Mouse (Mus musculus) thymus, postnatal 10 days (tissue): ENCODE measurements around the gene Coq10b.
"Not testable (repeated sequence)": the region's sequence is repeated elsewhere in the genome, so short reads cannot be mapped to it uniquely, and the experiment has no call there.

Source experiments
- DNase-seq, 2 experiments: peaks; one replicate each; pipeline ENCODE4 v3.0.0; 2021; ENCODE audit warnings: low spot score in 2 of 2

Coq10b gene

DNA sequence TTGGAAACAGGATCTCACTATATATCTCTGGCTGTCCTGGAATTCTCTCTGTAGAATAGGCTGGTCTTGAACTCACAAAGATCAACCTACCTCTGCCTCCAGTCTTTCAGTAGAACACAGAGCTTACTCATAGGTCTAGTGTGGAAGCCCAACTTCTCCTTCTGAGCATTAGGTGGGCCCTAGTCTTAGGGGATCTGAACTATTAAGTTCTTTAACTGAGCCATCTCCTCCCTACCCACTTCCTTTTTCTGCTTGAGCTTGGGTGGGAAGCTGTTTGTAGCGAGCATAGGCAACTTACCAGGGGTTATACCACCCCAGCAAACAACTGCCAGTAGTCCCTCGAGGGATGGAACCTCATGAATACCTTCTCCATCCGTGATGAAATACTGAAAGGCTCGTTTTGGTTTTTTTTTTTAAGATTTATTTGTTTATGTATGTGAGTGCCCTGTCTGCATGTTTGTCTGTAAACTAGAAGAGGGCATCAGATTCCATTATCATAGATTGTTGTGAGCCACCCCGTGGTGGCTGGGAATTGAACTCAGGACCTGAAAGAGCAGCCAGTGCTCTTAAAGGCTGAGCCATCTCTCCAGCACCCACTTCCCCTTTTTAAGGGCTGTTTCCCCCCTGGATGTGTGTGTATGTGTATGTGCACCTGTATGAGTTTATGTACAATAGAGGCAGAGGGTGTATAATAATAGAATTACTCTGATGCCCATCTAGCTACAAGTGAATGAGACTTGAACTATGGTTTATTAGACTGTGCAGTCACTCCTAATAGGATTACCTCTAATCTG lies 2.9 kb downstream of the Coq10b start:
- no peak for DNase-seq

DNA sequence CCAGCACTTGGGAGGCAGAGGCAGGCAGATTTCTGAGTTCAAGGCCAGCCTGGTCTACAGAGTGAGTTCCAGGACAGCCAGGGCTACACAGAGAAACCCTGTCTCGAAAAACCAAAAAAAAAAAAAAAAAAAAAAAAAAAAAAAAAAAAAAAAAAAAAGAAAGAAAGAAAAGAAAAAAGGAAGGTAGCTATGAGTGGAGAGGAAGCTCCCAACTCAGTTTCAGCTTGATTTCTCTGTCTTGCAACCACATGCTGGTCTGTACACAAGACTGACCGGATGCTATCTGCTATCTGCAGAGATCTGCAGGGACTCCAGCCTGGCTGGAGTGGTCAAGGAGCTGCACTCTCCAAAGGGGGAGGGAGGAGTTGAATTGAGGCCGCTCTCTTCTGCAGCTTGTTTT lies 5.8 kb downstream of the Coq10b start:
- not testable (repeated sequence) for DNase-seq

DNA sequence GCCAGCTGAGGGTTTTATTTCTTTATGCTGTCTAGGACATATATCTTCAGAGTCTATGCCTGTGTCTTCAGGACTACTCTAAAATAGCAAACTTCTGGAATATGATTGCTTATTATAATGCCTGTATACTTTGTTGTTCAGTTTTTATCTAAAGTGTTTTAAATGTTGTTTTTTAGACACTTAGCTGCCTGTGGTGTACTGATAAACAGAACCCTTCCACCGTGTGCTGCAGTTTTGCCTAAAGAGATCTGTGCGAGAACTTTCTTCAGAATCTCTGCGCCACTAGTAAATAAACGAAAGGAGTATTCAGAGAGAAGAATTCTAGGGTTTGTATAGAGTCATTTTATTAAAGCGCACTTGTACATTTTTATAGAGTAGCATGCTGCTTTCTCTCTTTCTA lies 8.5 kb downstream of the Coq10b start:
- no peak for DNase-seq

DNA sequence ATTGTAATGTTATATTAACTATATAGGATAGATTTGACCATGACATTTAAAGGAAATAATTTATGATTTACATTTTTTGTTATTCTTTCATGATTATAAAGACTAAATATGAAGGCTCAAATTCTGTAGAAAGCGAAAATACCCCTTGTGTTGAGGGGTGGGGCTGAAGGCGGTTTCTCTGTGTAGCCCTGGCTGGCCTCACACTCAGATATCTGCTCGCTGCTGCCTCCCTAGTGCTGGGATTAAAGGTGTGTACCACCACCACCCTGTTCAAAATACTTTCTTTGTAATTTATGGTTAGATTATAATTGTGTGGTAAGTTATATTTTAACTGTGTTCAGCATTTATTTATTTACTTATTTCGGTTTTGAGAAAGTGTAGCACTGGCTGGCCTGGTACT lies 9.2 kb downstream of the Coq10b start:
- no peak for DNase-seq

DNA sequence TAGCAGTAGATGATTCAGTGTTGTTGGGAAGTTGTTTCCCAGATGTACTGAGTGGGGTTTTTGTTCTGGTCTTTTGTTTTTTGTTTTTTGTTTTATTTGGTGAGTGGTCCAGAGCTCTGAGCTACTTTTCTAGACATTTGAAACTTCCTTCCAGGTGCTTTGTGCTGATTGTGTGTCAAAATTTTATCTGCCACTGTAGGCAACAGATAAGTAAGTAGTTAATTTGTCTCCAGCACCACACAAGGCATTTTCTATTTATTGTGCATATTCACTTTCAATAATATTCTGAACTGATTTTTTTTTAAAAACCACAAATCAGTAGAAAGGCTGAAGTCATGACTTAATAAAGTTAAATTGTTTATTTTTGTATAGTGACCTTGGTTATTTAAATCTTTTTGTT lies 19.8 kb downstream of the Coq10b start:
- DNase-seq = not testable (repeated sequence)

DNA sequence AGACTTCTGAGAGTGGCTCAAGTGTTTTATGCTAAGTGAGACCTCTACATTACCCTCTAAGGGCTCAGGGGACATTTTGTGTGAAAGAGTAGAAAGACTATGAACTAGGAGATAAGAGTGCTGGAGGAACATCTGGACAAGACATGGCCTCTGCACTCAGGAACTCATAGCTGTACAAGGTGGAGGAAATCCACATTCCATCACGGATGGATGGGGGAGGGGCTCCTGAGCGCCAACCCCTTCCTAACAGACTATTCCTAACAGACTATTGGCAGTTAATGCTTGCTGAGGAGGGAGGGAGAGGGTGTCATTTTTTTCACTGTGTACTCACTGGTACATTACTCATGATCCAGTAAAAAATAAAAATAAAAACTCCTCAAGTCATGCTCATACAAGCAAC lies 22.2 kb downstream of the Coq10b start:
- no peak for DNase-seq

DNA sequence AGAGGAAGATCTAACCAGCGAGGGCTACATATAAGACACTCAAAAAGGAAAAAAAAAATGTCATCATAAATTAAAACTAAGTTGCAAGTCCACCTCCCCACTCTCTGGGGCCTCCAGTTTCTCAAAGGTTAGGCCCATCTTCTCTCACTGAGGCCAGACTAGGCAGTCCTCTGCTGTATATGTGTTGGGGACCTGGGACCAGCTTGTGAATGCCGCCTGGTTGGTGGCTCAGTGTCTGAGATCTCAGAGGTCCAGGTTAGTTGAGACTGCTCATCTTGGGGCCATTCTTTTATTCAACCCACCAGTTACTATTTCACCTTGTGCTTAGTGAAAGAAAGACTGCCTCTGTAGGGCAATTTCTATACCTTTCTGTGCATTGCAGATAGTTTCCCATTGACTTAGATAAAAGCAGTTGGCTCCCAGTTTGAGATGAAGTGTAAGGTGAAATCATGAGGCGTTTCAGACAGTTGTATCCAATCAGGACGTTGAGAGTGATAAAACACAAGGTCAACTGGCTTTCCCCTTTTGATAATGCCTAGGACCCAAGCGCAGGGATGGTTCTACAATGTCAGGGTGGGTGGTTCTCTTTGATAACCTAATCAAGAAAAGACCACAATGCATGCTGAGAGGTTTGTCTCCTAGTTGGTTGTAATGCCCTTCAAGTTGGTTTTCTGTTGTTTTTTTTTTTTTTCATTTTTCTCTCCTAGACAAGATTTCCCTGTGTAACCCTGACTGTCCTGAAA lies 23.3 kb downstream of the Coq10b start:
- no peak for DNase-seq

DNA sequence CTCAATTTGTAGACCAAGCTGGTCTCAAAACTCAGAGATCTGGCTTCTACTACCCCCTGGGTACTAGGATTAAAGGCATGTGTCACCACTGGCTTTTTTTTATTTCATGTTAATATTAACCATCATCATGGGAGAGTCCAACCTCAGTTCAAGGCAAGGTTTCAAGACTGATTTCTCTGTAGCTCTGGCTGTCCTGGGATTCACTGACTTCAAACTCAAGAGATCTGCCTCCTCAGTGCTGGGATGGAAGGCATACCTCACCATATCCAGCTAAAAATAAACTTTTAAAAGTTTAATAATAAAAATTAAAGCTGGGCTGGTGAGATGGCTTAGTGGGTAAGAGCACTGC lies 23.8 kb downstream of the Coq10b start:
- no peak for DNase-seq

DNA sequence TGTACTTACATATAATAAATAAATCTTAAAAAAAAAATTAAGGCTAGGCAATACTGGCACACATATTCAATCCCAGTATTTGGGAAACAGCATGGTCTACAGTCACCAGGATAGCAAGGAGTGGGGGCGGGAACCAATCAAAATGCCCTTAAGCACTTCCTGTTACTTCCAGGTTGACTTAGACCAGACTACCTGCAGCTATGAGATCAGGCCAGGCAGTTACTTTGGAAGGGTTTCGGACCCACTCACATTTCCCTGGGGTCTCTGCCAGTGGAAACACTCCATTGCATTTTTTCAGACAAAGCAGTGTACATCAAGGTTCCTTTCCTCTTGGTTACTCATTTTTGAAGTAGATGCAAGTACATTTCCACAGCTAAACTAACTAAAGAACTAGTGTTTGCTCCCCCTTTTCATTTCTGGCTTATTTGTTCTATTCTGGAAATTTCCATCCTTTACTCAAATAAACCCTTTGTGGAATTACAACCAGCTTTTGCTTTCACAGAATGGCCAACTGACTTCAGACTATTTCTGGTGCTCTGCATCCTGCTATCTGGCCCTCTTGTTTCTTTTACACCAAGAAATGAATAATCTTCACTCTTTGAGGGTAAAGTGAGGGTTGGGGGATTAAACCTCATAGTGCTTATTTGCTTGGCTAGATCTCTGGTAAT lies 24.4 kb downstream of the Coq10b start:
- DNase-seq = no peak

DNA sequence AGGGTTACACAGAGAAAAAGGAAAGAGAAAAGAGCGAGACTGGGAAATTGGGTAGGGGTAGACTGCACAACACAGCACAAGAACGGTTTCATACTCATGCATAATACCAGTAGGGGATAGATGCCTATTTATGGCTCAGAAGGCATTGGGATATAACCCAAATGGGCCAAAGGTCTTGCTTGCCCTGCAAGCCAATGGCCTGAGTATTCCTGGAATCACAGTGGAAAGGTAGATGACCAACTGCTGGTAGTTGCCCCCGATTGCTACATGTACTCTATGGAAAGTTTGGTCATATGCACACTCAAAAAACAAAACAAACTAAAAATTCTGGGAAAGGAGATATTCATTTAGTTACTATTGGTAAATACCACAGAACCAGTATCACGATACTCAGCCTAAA lies 27.1 kb downstream of the Coq10b start:
- DNase-seq = no peak

DNA sequence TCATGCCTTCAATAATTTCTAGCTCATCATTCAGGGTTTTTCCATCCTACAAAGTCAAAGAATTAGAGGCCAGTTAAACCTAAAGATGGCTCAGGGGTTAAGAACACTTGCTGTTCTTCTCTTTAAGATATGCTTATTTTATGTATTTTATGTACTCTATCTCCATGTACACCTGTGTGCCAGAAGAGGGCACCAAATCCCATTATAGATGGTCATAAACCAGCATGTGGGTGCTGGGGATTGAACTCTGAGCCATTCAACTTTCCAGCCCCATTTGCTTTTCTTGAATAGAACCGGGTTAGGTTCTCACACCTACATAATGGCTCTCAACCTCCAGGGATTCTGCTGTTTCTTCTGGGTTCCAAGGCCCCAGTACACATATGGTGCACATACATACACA lies 29.5 kb downstream of the Coq10b start:
- no peak for DNase-seq

DNA sequence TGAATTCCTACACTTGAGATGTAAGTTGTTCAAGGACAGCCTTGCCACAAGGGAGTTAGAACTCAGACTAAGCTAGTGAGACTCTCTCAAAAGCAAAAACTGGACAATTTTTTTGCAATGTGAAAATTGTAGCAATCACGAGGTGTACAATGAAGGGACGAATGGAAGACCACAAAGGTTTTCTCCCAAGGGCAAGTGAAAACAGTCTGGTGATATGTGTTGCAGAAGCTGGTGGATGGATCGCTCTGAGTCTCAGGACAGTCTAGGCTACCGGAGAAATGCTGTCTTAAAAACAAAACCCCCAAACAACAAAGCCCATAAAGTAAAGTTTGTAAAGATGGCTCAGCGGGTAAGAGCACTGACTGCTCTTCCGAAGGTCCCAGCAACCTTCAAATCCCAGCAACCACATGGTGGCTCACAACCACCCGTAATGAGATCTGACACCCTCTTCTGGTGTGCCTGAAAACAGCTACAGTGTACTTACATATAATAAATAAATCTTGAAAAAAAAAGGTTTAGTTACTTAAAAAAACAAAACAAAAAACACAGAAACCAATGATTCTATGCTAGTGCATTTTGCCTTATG lies 33.3 kb downstream of the Coq10b start:
- DNase-seq = no peak

DNA sequence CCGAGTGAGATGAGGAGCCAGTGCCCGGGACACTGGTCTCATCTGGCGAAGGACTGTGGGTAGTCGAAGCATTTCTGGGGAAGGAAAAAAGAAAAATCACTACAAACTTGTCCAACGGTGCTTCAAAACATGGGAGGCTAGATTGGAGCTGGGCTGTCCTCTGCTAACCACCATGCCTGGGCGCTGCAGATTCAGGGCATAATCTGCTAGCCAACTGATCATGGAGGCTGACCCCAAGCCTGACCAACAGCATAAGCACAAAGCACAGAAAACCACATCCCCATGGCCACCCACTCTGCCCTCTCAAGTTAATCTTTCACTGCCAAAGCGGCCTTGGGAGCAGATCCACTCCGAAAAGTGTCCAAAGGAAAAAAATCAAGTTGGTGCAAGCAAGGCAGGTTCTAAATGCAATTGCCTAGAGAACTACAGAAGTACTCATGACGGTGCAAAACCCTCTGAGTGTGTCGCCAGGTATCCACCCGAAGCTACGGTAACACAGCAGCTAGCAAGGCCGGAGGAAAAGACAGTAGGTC lies 34.4 kb downstream of the Coq10b start:
- DNase-seq = peak in 1 of 2 experiments; percentile 4

DNA sequence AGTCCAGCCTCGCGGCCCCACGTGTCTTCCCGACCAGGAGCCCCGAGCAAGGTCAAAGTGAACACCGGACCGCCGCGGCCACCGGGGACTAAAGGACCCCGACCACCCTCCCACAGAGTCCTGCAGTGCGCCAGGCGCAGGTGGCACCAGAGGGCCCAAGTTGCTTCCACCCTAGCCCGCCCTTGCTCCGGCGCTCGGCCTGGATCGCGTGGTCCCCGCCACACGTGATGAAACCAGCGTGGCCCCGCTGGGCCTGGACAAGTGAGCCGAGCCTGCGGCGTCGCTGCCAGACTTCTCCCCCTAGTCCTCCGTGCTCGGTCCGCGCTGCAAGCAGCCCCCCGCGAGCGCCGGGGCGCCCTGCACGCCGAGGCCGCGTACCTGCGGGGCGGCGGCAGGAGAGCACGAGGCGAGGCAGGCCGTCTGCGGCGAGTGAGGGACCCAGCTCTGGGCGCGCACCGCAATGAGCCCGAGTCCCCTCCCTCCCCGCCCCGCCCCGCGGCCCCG lies 34.9 kb downstream of the Coq10b start:
- DNase-seq = no peak

DNA sequence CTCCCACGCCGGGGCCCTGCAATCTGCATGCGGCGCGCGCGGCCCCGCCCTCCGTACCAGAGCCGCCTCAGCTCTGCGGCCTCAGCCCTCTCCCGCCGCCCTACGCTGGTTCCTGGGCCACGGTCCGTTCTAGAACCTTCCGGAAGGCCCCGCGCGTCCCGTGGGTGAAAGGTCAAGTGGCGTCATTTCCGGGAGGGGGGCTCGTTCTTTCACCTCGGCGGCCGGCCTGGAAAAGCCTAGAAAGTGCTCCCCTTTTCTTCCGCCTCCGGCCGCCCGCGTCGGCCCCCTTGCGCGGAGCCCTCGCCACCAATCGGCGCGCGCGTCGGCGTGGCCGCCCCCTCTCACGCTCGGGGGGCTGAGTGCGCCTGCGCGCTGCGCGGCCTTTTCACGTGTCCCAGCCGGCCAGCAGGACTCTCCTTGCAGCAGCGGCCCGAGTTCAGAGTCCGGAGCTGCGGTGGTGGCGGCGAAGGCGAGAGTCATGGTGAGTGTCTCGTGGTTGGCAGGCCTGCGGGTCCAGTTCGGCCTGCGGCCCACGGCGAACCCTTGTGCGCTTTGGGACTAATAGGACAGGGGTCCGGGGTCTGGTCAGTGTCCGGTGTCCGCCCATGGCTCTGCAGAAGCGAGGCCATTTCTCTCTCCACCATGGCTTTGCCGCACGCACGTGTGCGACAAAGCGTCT lies 35.5 kb downstream of the Coq10b start, which contains the start of the genes Hspe1 and Hspd1:
Gene Hspe1 (plus strand): TSS at position 201 of the 679 bp plus-strand sequence.
Gene Hspd1 (minus strand): TSS at position 312 of the 679 bp plus-strand sequence.
- peak; percentile 97 to 98 for DNase-seq

DNA sequence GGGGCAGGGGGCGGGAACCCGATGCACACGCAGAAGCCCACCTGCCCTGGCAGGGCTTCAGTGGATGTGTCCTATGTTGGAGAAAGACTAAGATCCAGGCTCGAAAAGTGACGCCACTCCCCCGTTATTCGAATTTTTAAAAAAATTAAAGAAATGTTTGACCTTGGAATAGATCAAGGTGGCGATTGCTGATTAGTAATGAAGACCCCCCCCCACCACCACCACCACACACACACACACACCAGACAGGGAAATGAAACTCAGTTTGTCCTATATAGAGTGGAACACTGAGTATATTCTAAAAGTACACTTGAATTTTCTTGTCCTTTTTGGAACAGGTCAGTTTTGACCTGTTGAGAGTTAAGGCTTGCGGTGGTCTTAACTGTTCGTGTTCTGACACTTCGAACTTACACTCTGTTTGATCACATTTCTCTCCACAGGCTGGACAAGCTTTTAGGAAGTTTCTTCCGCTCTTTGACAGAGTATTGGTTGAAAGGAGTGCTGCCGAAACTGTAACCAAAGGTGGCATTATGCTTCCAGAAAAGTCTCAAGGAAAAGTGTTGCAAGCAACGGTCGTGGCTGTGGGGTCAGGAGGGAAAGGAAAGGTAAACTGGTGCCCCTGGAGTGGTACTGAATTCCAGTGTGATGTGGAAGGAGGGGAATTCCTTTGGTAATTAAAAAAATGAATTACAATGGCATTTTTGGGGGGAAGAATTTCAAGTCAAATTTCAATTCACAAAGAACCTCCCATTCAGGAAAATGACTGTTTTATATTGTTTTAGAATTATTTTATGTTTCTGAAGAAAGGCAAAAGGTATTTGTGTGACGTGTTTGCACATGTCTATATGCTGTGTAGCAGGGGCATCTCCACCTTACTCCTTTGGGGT lies 36.3 kb downstream of the Coq10b start:
- DNase-seq = no peak

DNA sequence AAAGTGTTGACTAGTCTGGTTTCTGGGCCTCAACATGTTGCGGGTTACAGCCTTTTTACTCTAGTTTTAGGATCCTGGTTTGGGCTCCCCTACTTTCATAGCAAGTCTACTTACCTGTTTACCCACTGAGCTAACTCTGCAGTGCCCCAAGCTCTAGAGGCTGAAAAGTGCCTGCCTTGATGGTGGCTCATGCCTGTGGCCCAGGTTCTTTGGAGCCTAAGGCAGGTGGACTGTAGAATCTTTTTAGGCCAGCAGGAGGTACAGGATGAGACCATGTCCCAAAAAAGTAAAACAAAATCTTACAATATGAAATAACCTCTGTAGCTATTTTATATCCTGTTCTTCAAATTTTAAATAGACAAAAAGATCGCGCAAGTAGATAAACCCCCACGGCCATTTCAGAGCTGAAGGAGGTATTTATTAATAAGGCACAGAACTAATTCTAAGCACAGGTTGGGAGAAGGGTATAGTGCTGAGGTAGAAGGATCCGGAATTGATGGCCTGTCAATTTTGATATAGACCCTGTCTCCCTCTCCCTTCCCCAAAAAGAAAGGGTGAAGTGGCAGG lies 37.0 kb downstream of the Coq10b start:
- DNase-seq = no peak

DNA sequence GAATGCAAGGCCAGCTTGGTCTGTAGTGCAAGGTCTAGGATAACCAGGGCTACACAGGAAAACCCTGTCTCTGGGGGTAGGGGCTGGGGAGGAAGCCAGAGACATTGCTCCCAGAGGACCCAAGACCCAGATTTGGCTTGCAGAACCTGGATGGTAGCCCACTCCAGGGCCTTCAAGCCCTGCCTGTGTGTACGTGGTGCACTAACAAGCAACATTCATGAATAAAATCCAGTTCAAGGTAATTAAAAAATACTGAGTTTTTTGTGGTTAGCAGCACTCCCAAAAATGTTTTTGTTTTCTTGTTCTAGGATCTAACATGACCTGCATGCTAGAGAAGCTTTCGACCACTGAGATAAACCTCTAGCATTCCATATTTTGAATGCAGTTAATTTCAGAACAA lies 39.5 kb downstream of the Coq10b start:
- no peak for DNase-seq

DNA sequence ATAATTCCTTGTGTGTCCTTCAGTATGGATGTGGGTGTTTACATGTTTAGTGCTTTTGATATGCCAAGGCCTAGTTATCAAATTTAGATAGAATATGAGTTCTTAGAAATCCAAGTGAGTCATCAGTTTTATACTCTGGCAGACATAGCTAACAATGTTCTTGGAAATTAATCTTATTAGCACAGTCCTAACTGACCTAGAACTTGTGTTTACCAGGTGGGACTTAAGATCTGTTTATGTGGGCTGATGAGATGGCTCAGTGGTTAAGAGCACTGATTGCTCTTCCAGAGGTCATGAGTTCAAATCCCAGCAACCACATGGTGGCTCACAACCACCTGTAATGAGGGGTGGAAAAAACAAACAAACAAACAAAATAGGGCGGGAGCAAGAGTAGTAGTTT lies 39.9 kb downstream of the Coq10b start:
- DNase-seq = no peak
